Mouse (Mus musculus) brain, embryonic 14.5 days (tissue): ENCODE data around the gene Aldh9a1. TPM values are rescaled to one million over a fixed set of nuclear protein-coding genes. Genes with fewer than 3 reads are reported as not detected.

ENCODE experiments used
- DNase-seq: peaks from one replicate; pipeline ENCODE4 v3.0.0-alpha.2; 2011; ENCODE audit warnings: low read depth
- CTCF ChIP-seq: fragments of 200-500 bp; IDR thresholded peaks from 2 replicates; pipeline ENCODE4 v1.5.1; 2012; ENCODE audit warnings: inconsistent platforms, mild to moderate bottlenecking, moderate library complexity, borderline replicate concordance; ENCODE audit not compliant: insufficient read depth, insufficient read length; ENCODE audit errors: extremely low read depth
- POLR2A ChIP-seq: fragments of 200-500 bp; IDR thresholded peaks from 2 replicates; pipeline ENCODE4 v1.6.1; 2012; ENCODE audit warnings: mild to moderate bottlenecking, inconsistent platforms, borderline replicate concordance; ENCODE audit not compliant: poor library complexity, insufficient read depth, insufficient read length, severe bottlenecking; ENCODE audit errors: extremely low read depth
- polyA plus RNA-seq: library from polyadenylated mRNA; depleted of rRNA; stranded (reverse); fragments of >200 nt; gene quantifications from 2 replicates; pipeline ENCODE4 v1.2.3, GENCODE M21; 2012; rRNA removed

Aldh9a1 gene
- polyA plus RNA-seq, result 22.8 and 28.5 TPM in 2 replicates

DNA sequence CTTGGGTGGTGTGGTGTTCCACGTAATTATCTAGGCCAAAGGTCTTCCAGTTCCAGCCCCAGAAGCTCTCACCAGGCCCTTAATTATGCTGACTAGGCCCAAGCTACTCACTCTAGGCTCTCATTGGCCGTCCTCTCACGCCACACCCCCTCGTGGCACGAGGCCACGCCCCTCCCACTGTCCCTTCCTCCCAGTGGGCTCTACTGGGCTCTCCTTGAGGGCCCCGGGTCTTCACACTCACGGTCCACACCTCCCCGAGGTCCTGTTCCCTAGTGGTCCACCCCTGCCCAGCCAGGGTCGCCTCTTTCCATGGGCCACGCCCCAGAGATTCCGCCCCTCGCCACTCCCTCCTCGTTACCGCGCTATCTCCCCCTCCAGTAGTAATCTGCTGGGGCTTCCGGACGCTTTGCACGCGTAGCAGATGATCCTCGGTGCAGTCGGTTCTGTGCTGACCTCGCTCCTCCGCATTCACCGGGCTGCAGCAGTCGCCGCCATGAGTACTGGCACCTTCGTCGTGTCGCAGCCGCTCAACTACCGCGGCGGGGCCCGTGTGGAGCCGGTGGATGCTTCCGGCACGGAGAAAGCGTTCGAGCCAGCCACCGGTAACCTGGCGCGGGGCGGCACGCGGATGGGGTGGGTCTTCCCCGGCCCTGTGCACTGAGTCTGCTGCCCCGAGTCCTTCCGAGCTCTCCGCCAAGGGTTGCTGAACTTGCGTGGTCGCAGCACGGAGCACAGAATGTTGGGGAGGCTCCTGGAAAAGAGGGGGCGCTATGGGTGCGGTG, at the start of gene Aldh9a1:
Aldh9a1 (plus strand) TSS at position 177 of the 782 bp plus-strand sequence.
- peak; percentile 94 for DNase-seq
- TF ChIP-seq POLR2A (peak; percentile 25; the same call in 1 of the 2 replicates), CTCF (no peak)

GRCm38 (mm10) chr1:167300122-167300521, 49.7 kb upstream of the Aldh9a1 start:
- no peak for TF ChIP-seq POLR2A
- no peak for TF ChIP-seq CTCF
- no peak for DNase-seq

DNA sequence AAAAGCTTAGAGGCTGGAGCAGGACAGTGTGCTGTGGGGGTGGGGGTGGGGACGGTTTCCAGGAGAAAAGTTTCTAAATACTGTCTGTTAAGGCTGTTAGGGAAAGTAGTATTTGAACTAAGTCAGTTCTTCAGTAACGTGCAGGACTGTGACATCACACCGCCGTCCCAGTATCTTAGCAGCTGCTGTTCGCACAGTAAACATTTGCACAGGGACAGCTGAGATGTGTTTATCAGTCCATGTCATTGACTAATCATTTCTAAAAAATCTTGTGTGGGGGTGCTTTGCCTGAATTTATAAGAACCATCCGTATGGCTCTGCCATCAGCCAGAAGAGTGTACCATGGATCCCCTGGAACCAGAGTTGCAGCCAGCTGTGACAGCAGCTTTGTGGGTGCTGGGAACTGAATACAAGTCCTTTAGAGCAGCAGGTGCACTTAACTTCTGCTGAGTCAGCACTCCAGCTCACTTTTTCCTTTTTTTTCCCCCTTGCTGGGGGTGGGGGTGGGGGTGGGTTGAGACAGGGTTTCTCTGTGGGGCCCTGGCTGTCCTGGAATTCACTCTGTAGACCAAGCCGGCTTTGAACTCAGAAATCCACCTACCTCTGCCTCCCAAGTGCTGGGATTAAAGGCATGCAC, 44.2 kb upstream of the Aldh9a1 start:
- no peak for TF ChIP-seq CTCF
- no peak for TF ChIP-seq POLR2A
- no peak for DNase-seq

DNA sequence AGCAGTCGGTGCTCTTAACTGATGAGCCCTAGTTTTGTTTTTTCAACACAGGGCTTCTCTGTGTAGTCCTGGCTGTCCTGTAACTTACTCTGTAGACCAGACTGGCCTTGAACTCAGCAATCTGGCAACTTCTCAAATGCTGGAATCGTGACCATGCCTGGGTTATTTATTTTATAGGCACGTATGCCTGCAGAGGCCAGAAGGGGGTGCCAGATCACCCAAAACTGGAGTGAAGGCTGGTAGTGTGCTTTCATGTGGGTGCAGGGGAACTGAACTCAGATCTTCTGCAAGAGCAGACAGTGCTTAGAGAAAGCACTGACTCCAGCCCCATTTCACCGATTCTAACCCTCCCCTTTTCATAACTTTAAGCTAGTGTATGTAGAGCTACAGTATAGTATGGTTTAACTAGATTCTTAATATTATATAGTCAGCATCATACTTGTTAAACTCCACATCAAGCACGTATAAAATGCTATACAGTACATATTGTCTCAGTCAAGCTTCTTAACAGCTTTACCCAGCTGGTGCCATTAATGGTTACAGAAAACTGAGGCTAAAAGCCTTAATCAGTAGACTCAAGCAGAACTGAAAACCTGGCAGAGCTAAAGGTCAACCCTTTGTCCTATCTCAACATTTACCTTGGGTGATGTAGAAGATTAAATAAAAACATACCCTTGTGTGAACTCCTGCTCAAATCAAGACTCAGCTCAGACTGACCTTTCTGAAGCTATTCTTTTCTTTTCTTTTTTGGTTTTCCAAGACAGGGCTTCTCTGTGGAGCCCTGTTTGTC, 43.1 kb upstream of the Aldh9a1 start:
- TF ChIP-seq POLR2A, result no peak
- peak; percentile 52; the same call in 1 of the 2 replicates for TF ChIP-seq CTCF
- DNase-seq, result peak; percentile 44

DNA sequence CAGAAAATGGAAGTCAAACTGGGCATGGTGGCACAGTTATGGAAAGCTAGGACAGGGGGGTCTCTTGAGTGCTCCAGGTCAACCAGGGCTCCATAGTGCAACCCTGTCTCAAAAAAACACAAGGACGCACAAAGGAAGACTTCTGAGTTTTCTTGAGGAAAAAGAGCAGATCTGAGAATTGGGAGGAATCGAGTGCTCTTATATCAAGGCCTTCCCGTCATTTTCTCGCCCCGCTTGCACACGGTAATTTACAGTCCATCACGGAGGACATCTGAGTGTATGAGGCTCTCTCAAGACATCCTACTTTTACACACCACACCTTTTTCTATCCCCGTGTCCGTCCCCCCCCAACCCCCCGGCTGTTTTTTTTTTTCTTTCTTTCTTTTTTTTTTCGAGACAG, 42.1 kb upstream of the Aldh9a1 start:
- DNase-seq, result peak; percentile 23
- TF ChIP-seq POLR2A (no peak), CTCF (no peak)

DNA sequence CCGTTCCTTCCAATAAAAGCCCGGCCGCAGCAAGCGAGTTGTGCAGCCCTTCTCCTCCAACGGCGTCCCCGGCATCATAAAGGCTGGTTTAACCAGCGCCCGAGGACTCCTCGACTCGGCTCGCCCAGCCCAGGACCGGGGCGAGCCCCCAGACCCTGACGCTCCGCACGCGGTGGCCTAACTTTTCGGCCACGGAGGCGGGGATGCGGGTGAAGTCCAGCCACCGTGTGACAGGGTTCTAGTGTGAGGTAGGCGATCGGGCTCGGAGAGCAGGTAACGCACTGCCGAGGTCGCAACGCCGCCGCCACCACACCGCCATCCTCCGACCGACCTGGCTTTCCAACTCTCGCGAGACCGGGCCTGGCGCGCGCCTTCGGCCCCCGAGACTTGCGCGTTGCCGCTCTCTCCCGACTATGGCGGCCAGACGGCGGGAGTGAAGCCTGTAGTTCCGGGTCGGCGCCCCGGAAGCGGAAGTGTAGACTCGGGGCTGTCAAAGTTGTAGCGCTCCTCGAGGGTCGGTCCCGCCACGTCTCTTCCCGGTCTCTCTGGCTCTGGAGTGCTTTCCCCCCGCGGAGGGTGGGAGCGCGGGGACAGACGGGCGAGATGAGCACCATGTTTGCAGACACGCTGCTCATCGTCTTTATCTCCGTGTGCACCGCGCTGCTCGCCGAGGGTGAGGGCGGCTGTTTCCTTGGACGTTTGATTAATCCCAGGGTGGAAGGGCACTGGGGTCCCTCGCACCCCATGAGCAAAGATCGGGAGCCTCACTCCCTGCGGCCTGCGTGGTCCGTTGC, 41.3 kb upstream of the Aldh9a1 start, which contains the start of gene Tmco1:
Tmco1 (plus strand) TSS at position 118 of the 794 bp plus-strand sequence.
- peak; percentile 94 for TF ChIP-seq POLR2A
- no peak for TF ChIP-seq CTCF
- peak; percentile 98 for DNase-seq

GRCm38 (mm10) chr1:167312367-167312766, 37.4 kb upstream of the Aldh9a1 start:
- no peak for DNase-seq
- TF ChIP-seq CTCF (no peak), POLR2A (no peak)

- TF ChIP-seq CTCF, result no peak
- no peak for TF ChIP-seq POLR2A
Measured at GRCm38 (mm10) chr1:167313220-167313619, 36.6 kb upstream of the Aldh9a1 start.

GRCm38 (mm10) chr1:167321691-167322090, 28.1 kb upstream of the Aldh9a1 start:
- no peak for DNase-seq
- TF ChIP-seq POLR2A, result no peak
- TF ChIP-seq CTCF, result no peak

More at GRCm38 (mm10) chr1:167313220-167313619, 36.6 kb upstream of the Aldh9a1 start:
- no peak for DNase-seq

- TF ChIP-seq CTCF, result no peak
- TF ChIP-seq POLR2A, result no peak
- no peak for DNase-seq
Measured at GRCm38 (mm10) chr1:167328776-167329175, 21.0 kb upstream of the Aldh9a1 start.

DNA sequence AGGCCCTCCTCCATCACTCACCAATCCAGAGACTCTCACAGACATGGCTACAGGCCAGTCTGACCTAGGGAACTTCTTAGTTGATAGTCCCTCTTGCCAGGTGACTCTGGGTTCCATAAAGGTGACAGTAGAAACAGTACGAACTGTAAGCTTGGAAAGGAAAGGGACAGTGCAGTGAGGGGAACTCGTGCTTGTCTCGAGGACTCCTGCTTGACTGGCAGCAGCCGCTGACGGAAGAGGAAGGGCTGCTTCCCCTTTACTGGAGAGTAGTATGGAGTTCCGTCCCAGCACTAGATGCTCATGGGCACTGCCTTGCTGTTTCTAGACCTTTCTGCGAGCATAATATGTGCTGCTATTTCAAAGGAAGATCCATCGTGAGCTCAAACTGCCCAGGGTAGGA, 18.7 kb upstream of the Aldh9a1 start:
- TF ChIP-seq CTCF (no peak), POLR2A (no peak)

GRCm38 (mm10) chr1:167336398-167336797, 13.4 kb upstream of the Aldh9a1 start:
- TF ChIP-seq CTCF (no peak), POLR2A (no peak)
- DNase-seq, result no peak

More for the DNA sequence above, 18.7 kb upstream of the Aldh9a1 start:
- DNase-seq, result no peak
